Mouse (Mus musculus): ENCODE results near the gene Mob3b.

- TF ChIP-seq POLR2A (IDR thresholded peaks at IDR 0.05; ENCODE audit: low read depth, low read length) (no peak), CTCF (IDR thresholded peaks at IDR 0.05; ENCODE audit: extremely low read depth, insufficient read depth, insufficient read length, insufficient replicate concordance) (no peak)
These were observed 91.1 kb downstream of the Mob3b start for GRCm38 (mm10) chr4:35066163-35066562.

Measured in spleen, adult 2 months (tissue).